Mouse (Mus musculus) urinary bladder, postnatal 10 days (tissue): ENCODE measurements around the gene Clstn2.

Experiments
- DNase-seq: peaks from one replicate; pipeline ENCODE4 v3.0.0; 2022; ENCODE audit warnings: low spot score

Clstn2 gene

GRCm38 (mm10) chr9:98032573-98033272, at the start of gene Clstn2:
TSS of gene Clstn2 (minus strand) at chr9:98033181.
- no peak for DNase-seq

GRCm38 (mm10) chr9:98067767-98068166, 34.8 kb upstream of the Clstn2 start:
- no peak for DNase-seq

- no peak for DNase-seq
Observed at GRCm38 (mm10) chr9:98061646-98062045, 28.7 kb upstream of the Clstn2 start.

GRCm38 (mm10) chr9:98057291-98057690, 24.3 kb upstream of the Clstn2 start:
- no peak for DNase-seq

GRCm38 (mm10) chr9:98051343-98051742, 18.4 kb upstream of the Clstn2 start:
- DNase-seq, result no peak

GRCm38 (mm10) chr9:98033273-98033855, 383 bp upstream of the Clstn2 start:
- DNase-seq, result no peak

- DNase-seq, result no peak
Observed at GRCm38 (mm10) chr9:98031898-98032572, 946 bp downstream of the Clstn2 start.

- DNase-seq, result no peak
Observed at GRCm38 (mm10) chr9:98030715-98031114, 2.3 kb downstream of the Clstn2 start.

- DNase-seq, result no peak
Observed at GRCm38 (mm10) chr9:98025548-98025947, 7.4 kb downstream of the Clstn2 start.

- no peak for DNase-seq
Observed at GRCm38 (mm10) chr9:98023069-98023468, 9.9 kb downstream of the Clstn2 start.

GRCm38 (mm10) chr9:98019876-98020275, 13.1 kb downstream of the Clstn2 start:
- DNase-seq, result no peak

- DNase-seq, result no peak
Observed at GRCm38 (mm10) chr9:98018687-98019086, 14.3 kb downstream of the Clstn2 start.

- DNase-seq, result no peak
Observed at GRCm38 (mm10) chr9:98016576-98016975, 16.4 kb downstream of the Clstn2 start.

- no peak for DNase-seq
Observed at GRCm38 (mm10) chr9:97996349-97996748, 36.6 kb downstream of the Clstn2 start.

- no peak for DNase-seq
Observed at GRCm38 (mm10) chr9:97995723-97996122, 37.3 kb downstream of the Clstn2 start.

- no peak for DNase-seq
Observed at GRCm38 (mm10) chr9:97992131-97992530, 40.9 kb downstream of the Clstn2 start.

GRCm38 (mm10) chr9:97977339-97977738, 55.6 kb downstream of the Clstn2 start:
- DNase-seq, result no peak

GRCm38 (mm10) chr9:97974801-97975347, 58.1 kb downstream of the Clstn2 start:
- DNase-seq, result no peak

GRCm38 (mm10) chr9:97966691-97967090, 66.3 kb downstream of the Clstn2 start:
- no peak for DNase-seq

GRCm38 (mm10) chr9:97957508-97957907, 75.5 kb downstream of the Clstn2 start:
- DNase-seq, result no peak

- DNase-seq, result no peak
Observed at GRCm38 (mm10) chr9:97956407-97957106, 76.4 kb downstream of the Clstn2 start.

- DNase-seq, result no peak
Observed at GRCm38 (mm10) chr9:97953746-97954359, 79.1 kb downstream of the Clstn2 start.
